Mouse (Mus musculus) liver, embryonic 11.5 days (tissue): Measurements from ENCODE around the gene Gdpd5. TPM values are rescaled to one million over a fixed set of nuclear protein-coding genes. Genes with fewer than 3 reads are reported as not detected.
"Not testable (repeated sequence)": the region's sequence is repeated elsewhere in the genome, so short reads cannot be mapped to it uniquely, and the experiment has no call there.

ENCODE experiments used
- ATAC-seq: fragments of 200-750 bp; cut with Nextera tagmentation; replicated peaks from 2 replicates; pipeline ENCODE4 v1.8.0; 2017; ENCODE audit warnings: moderate number of reproducible peaks, mild to moderate bottlenecking, moderate TSS enrichment, moderate library complexity; ENCODE audit not compliant: low FRiP score
- DNase-seq: peaks from one replicate; pipeline ENCODE4 v3.0.0-alpha.2; 2017; ENCODE audit warnings: low spot score
- H3K27ac ChIP-seq: fragments of 300-500 bp; sonication (generic); 2 replicates; pipeline ENCODE4 v1.5.1; 2014; ENCODE audit warnings: mild to moderate bottlenecking, low read depth, low read length, control low read depth
- H3K27me3 ChIP-seq: fragments of 300-500 bp; sonication (generic); replicated peaks from 2 replicates; pipeline ENCODE4 v1.6.1; 2014; ENCODE audit warnings: low read length, mixed read lengths; ENCODE audit not compliant: control insufficient read depth, insufficient read depth
- H3K36me3 ChIP-seq: fragments of 300-500 bp; sonication (generic); 2 replicates; pipeline ENCODE4 v1.6.1; 2014; ENCODE audit warnings: mild to moderate bottlenecking, low read length, moderate library complexity, mixed read lengths; ENCODE audit not compliant: control insufficient read depth, insufficient read depth
- H3K4me1 ChIP-seq: fragments of 300-500 bp; sonication (generic); replicated peaks from 2 replicates; pipeline ENCODE4 v1.6.1; 2014; ENCODE audit warnings: low read length, mixed read lengths; ENCODE audit not compliant: control insufficient read depth, insufficient read depth
- H3K4me2 ChIP-seq: fragments of 300-500 bp; sonication (generic); 2 replicates; pipeline ENCODE4 v1.6.1; 2014; ENCODE audit warnings: mild to moderate bottlenecking, control low read depth, moderate library complexity
- H3K4me3 ChIP-seq: fragments of 300-500 bp; sonication (generic); 2 replicates; pipeline ENCODE4 v1.5.1; 2014; ENCODE audit warnings: low read depth, low read length, control low read depth
- H3K9ac ChIP-seq: fragments of 300-500 bp; sonication (generic); 2 replicates; pipeline ENCODE4 v1.6.1; 2014; ENCODE audit warnings: low read depth, low read length, control low read depth
- H3K9me3 ChIP-seq: fragments of 300-500 bp; sonication (generic); 2 replicates; pipeline ENCODE4 v1.6.1; 2016; ENCODE audit warnings: low read length, inconsistent platforms, mixed read lengths; ENCODE audit not compliant: control insufficient read depth
- WGBS: fragments of 180-500 bp; shearing (Covaris S2); extraction: QIAGEN DNeasy Blood & Tissue Kit; methylation state at CpG from one replicate; pipeline ENCODE4 v1.1.7; 2014; 5-methylcytosine and 5-hydroxymethylcytosine counted together
- polyA plus RNA-seq: library from polyadenylated mRNA; unstranded; fragments of >200 nt; fragmentation: Nextera tagmentation; extraction: Ambion mirVana; gene quantifications from 2 replicates; pipeline ENCODE4 v1.2.1, GENCODE M21; 2014

Gdpd5 gene
- polyA plus RNA-seq, 1 experiment from 2014 or later = 5.7 TPM

GRCm38 (mm10) chr7:99360021-99360802 is 21.0 kb upstream of the Gdpd5 start:
- Histone ChIP-seq H3K27me3 (no peaks in the 10 kb centered on the region; the same call in 1 of the 2 replicates), H3K9ac (peak overlapping the region; percentile 35; the same call in 1 of the 2 replicates), H3K36me3 (no peaks in the 10 kb centered on the region), H3K4me1 (peaks cover 21% of the 10 kb centered on the region), H3K4me2 (peak overlapping the region; percentile 17; the same call in 1 of the 2 replicates), H3K4me3 (no peak overlapping the region), H3K27ac (peak overlapping the region; percentile 76), H3K9me3 (no peaks in the 10 kb centered on the region)
- peak; percentile 85 for ATAC-seq
- 22% methylated on average over 10 of the region's 10 CpGs for WGBS
- peak; percentile 67 for DNase-seq

- Histone ChIP-seq H3K36me3 (no peaks in the 10 kb centered on the region), H3K4me1 (peaks cover 18% of the 10 kb centered on the region), H3K4me2 (peak overlapping the region; percentile 17; the same call in 1 of the 2 replicates), H3K27me3 (no peaks in the 10 kb centered on the region; the same call in 1 of the 2 replicates), H3K9me3 (no peaks in the 10 kb centered on the region), H3K27ac (peak overlapping the region; percentile 58), H3K9ac (no peak overlapping the region), H3K4me3 (no peak overlapping the region)
- no peak for ATAC-seq
- no peak for DNase-seq
- WGBS = 36% methylated on average over 8 of the region's 8 CpGs
Observed at GRCm38 (mm10) chr7:99360803-99361414, 20.3 kb upstream of the Gdpd5 start.

- no peaks in the 10 kb centered on the region for H3K9me3 ChIP-seq
- no peak overlapping the region for H3K4me2 ChIP-seq
- H3K36me3 ChIP-seq = no peaks in the 10 kb centered on the region
- H3K4me3 ChIP-seq = no peak overlapping the region
- H3K9ac ChIP-seq = no peak overlapping the region
- WGBS = 81% methylated on average over 2 of the region's 2 CpGs
- no peak overlapping the region for H3K27ac ChIP-seq
- ATAC-seq = no peak
- no peak for DNase-seq
- peaks cover 10% of the 10 kb centered on the region for H3K4me1 ChIP-seq
- no peaks in the 10 kb centered on the region; the same call in 1 of the 2 replicates for H3K27me3 ChIP-seq
Observed at GRCm38 (mm10) chr7:99362137-99362536, 19.1 kb upstream of the Gdpd5 start.

DNA sequence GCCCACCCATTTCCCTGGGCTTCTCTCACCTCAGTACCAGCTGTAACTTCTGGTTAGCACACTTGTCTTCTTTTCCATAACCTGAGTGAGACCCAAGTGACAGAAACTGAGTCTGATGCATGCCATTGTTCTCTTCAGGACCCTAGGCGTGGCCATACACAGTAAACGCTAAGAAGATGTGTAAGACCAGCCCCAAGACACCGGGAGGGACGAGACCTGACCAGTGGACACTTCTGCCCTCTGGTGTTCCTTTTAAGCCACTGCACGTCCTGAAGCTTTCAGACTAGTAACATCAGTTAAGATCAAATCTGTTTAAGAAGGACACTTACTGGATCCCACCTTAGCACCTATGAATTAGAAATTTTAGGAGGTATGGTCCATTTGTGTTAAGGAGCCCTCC is 16.1 kb upstream of the Gdpd5 start:
- no peak for ATAC-seq
- Histone ChIP-seq H3K27ac (no peak overlapping the region), H3K4me2 (no peak overlapping the region), H3K27me3 (no peaks in the 10 kb centered on the region; the same call in 1 of the 2 replicates), H3K9ac (no peak overlapping the region), H3K4me1 (peaks cover 3% of the 10 kb centered on the region), H3K4me3 (no peak overlapping the region), H3K36me3 (no peaks in the 10 kb centered on the region), H3K9me3 (no peaks in the 10 kb centered on the region)
- no peak for DNase-seq
- WGBS = under 1% methylated on average over 5 of the region's 5 CpGs

- H3K4me1 ChIP-seq = no peaks in the 10 kb centered on the region
Observed at GRCm38 (mm10) chr7:99366716-99367115, 14.5 kb upstream of the Gdpd5 start.

GRCm38 (mm10) chr7:99374325-99374724 is 6.9 kb upstream of the Gdpd5 start:
- H3K9me3 ChIP-seq, H3K4me3 ChIP-seq, H3K27me3 ChIP-seq, H3K36me3 ChIP-seq, H3K4me2 ChIP-seq, H3K9ac ChIP-seq, H3K27ac ChIP-seq, DNase-seq, H3K4me1 ChIP-seq, ATAC-seq: not testable (repeated sequence)
- WGBS = 59% methylated on average over 3 of the region's 3 CpGs

More at GRCm38 (mm10) chr7:99366716-99367115, 14.5 kb upstream of the Gdpd5 start:
- Histone ChIP-seq H3K36me3 (no peaks in the 10 kb centered on the region), H3K4me3 (no peak overlapping the region), H3K9me3 (no peaks in the 10 kb centered on the region), H3K27me3 (no peaks in the 10 kb centered on the region; the same call in 1 of the 2 replicates), H3K4me2 (no peak overlapping the region), H3K27ac (no peak overlapping the region), H3K9ac (no peak overlapping the region)
- WGBS = 71% methylated on average over 6 of the region's 6 CpGs
- no peak for DNase-seq
- ATAC-seq = no peak

- Histone ChIP-seq H3K27ac (no peak overlapping the region), H3K27me3 (no peaks in the 10 kb centered on the region; the same call in 1 of the 2 replicates), H3K9me3 (no peaks in the 10 kb centered on the region), H3K36me3 (no peaks in the 10 kb centered on the region), H3K9ac (no peak overlapping the region), H3K4me1 (no peaks in the 10 kb centered on the region), H3K4me2 (no peak overlapping the region), H3K4me3 (no peak overlapping the region)
- ATAC-seq (no peak), DNase-seq (peak; percentile 68)
- 7% methylated on average over 4 of the region's 4 CpGs for WGBS
Observed at GRCm38 (mm10) chr7:99375455-99375854, 5.8 kb upstream of the Gdpd5 start.

DNA sequence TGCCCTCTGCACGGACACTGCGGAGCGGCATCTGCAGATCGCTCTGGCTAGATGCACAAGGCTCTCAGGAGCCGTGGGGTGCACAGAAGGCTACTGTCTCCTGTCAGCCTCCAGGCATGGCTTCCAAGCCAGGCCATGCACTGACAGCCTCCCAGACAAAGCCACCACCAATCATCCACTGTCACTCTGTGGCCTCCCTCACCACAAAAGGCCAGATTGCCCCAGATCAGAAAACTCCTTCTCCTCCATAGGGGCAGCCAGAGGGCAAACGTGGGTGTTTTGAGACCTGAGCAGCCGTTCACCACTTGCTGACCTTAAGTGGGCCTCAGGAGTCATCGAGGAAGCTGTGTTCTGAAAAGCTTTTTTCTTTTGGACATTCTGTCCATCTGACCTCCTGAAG is 2.3 kb upstream of the Gdpd5 start:
- H3K4me2 ChIP-seq = no peak overlapping the region
- no peaks in the 10 kb centered on the region for H3K36me3 ChIP-seq
- H3K27ac ChIP-seq = no peak overlapping the region
- peaks cover 20% of the 10 kb centered on the region for H3K27me3 ChIP-seq
- DNase-seq (no peak), ATAC-seq (no peak)
- 74% methylated on average over 8 of the region's 8 CpGs for WGBS
- no peak overlapping the region for H3K4me3 ChIP-seq
- H3K9ac ChIP-seq = no peak overlapping the region
- H3K4me1 ChIP-seq = peaks cover 8% of the 10 kb centered on the region
- H3K9me3 ChIP-seq = no peaks in the 10 kb centered on the region
